Mouse (Mus musculus) gastrocnemius, postnatal 36 days (tissue): ENCODE results near the gene Gm11541. TPM values are rescaled to one million over a fixed set of nuclear protein-coding genes. Genes with fewer than 3 reads are reported as not detected.

Experiments
- DNase-seq, 2 experiments: peaks; one replicate each; pipeline ENCODE4 v3.0.0; 2022
- intact Hi-C: fragments of 180-260 bp; cut with DNase I; formaldehyde crosslinking; loops from one replicate; pipeline ENCODE4 v1.15.1; 2025
- long read RNA-seq, 2 experiments: library from polyadenylated mRNA; stranded (forward); transcript quantifications; one replicate each; pipeline ENCODE4 v2.0.0; 2021
- total RNA-seq, 2 experiments: library from RNA; stranded (reverse); gene quantifications; 2 replicates each; pipeline ENCODE4 v1.2.3; 2021

Gene Gm11541
- total RNA-seq = not detected
- long read RNA-seq, experiment 1 = 0 reads
- long read RNA-seq, experiment 2 = 0 reads

GRCm38 (mm10) chr11:94704472-94704871 lies at the start of gene Gm11541:
Gene Gm11541 (minus strand): TSS chr11:94704499.
- no peak for DNase-seq
- intact Hi-C loops = no loop called here

GRCm38 (mm10) chr11:94752946-94753713 lies 48.8 kb upstream of the Gm11541 start:
- no peak for DNase-seq
- intact Hi-C loops = no loop called here

GRCm38 (mm10) chr11:94741732-94742272 lies 37.5 kb upstream of the Gm11541 start, which contains the start of gene Cdc34b:
Gene Cdc34b (plus strand): TSS chr11:94741782.
- intact Hi-C loops = no loop called here
- no peak for DNase-seq

GRCm38 (mm10) chr11:94735746-94736145 lies 31.4 kb upstream of the Gm11541 start:
- DNase-seq = no peak
- intact Hi-C loops = no loop called here

- DNase-seq = no peak
- intact Hi-C loops = loop anchor here (5.0 kb wide), 1 partner anchor 55 kb away; no protein-coding TSS in a partner anchor
These were observed 28.5 kb upstream of the Gm11541 start for GRCm38 (mm10) chr11:94732773-94733172.

GRCm38 (mm10) chr11:94731229-94731628 lies 26.9 kb upstream of the Gm11541 start:
- intact Hi-C loops = loop anchor here (5.0 kb wide), 1 partner anchor 56 kb away; no protein-coding TSS in a partner anchor
- DNase-seq = no peak

GRCm38 (mm10) chr11:94730261-94730660 lies 26.0 kb upstream of the Gm11541 start:
- intact Hi-C loops = loop anchor here (5.0 kb wide), 1 partner anchor 57 kb away; no protein-coding TSS in a partner anchor
- peak in 1 of 2 experiments; percentile 30 for DNase-seq

GRCm38 (mm10) chr11:94729565-94729964 lies 25.3 kb upstream of the Gm11541 start:
- DNase-seq = no peak
- intact Hi-C loops = no loop called here

GRCm38 (mm10) chr11:94728545-94728944 lies 24.2 kb upstream of the Gm11541 start:
- no peak for DNase-seq
- intact Hi-C loops = no loop called here

- no peak for DNase-seq
- intact Hi-C loops = no loop called here
These were observed 23.0 kb upstream of the Gm11541 start for GRCm38 (mm10) chr11:94727306-94727705.

GRCm38 (mm10) chr11:94719216-94719615 lies 14.9 kb upstream of the Gm11541 start:
- intact Hi-C loops = no loop called here
- no peak for DNase-seq

GRCm38 (mm10) chr11:94718113-94718909 lies 14.0 kb upstream of the Gm11541 start:
- DNase-seq = no peak
- intact Hi-C loops = no loop called here

- intact Hi-C loops = no loop called here
These were observed 12.9 kb upstream of the Gm11541 start for GRCm38 (mm10) chr11:94717239-94717638.

GRCm38 (mm10) chr11:94716754-94717153 lies 12.5 kb upstream of the Gm11541 start:
- intact Hi-C loops = no loop called here

More at GRCm38 (mm10) chr11:94717239-94717638, 12.9 kb upstream of the Gm11541 start:
- no peak for DNase-seq

GRCm38 (mm10) chr11:94715622-94716021 lies 11.3 kb upstream of the Gm11541 start:
- intact Hi-C loops = no loop called here
- no peak for DNase-seq

More at GRCm38 (mm10) chr11:94716754-94717153, 12.5 kb upstream of the Gm11541 start:
- DNase-seq = peak; percentile 18 to 20

- no peak for DNase-seq
- intact Hi-C loops = loop anchor here (5.0 kb wide), 1 partner anchor 81 kb away; no protein-coding TSS in a partner anchor
These were observed 9.1 kb upstream of the Gm11541 start for GRCm38 (mm10) chr11:94713246-94713860.

GRCm38 (mm10) chr11:94704020-94704419 lies 279 bp downstream of the Gm11541 start:
- intact Hi-C loops = no loop called here
- DNase-seq = no peak

GRCm38 (mm10) chr11:94702216-94702610 lies 2.1 kb downstream of the Gm11541 start:
- intact Hi-C loops = no loop called here
- no peak for DNase-seq

GRCm38 (mm10) chr11:94701401-94702215 lies 2.7 kb downstream of the Gm11541 start:
- intact Hi-C loops = no loop called here
- no peak for DNase-seq
